Mouse (Mus musculus) kidney, postnatal 14 days (tissue): ENCODE measurements around the gene Rims3.

ENCODE experiments used
- DNase-seq: peaks from one replicate; pipeline ENCODE4 v3.0.0; 2022; ENCODE audit warnings: mixed read lengths

The Rims3 gene

DNA sequence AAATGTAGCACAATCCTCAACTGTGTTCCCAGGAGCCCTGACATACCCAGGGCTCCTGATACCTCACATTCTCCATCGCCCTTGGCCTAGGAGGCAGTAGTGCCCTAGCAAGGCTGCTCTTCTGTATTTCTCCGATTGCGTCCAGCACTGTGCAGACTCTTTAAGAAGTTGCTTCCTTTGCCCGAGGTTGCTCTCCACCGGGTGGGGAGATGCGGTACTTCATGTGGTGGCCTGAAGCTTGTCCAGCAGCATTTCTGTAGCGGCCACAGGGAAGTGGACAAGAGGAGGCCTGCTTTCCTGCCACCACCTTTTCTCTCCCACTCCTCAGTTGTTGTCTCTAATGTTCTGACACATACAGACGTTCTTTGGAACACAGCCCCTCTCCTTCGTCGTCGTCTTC, 40.0 kb downstream of the Rims3 start:
- DNase-seq: no peak

GRCm38 (mm10) chr4:120895226-120895625, 40.6 kb downstream of the Rims3 start:
- DNase-seq: no peak

- DNase-seq: no peak
Observed at GRCm38 (mm10) chr4:120895810-120896584, 41.4 kb downstream of the Rims3 start.

- no peak for DNase-seq
Observed at GRCm38 (mm10) chr4:120904533-120904932, 49.9 kb downstream of the Rims3 start.

GRCm38 (mm10) chr4:120905644-120906043, 51.0 kb downstream of the Rims3 start:
- DNase-seq: no peak

- DNase-seq: peak; percentile 41
Observed at GRCm38 (mm10) chr4:120909558-120910150, 55.0 kb downstream of the Rims3 start.

- DNase-seq: no peak
Observed at GRCm38 (mm10) chr4:120911086-120911485, 56.5 kb downstream of the Rims3 start.

GRCm38 (mm10) chr4:120912866-120913265, 58.2 kb downstream of the Rims3 start:
- DNase-seq: peak; percentile 19

DNA sequence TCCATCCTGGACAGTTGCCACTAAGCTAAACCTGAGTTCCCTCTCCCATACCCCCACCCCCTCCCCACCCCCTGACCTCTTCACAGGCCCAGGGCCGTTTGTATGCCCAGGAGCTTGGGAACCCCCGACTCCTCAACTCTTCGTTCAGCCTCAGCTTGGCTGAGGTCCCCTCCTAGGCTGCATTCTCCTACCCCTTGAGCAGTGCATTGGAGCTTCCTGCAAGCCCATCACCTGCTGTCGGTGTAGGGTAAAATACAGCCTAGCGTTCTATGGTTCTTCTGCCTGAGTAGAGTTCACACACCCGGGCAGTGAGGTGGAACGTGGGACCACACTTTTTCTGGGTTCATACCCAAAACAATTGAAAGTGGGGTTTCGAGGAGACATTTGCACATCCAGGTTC, 58.8 kb downstream of the Rims3 start:
- no peak for DNase-seq

- DNase-seq: no peak
Observed at GRCm38 (mm10) chr4:120913861-120914260, 59.2 kb downstream of the Rims3 start.

GRCm38 (mm10) chr4:120914501-120914900, 59.9 kb downstream of the Rims3 start:
- DNase-seq: no peak

GRCm38 (mm10) chr4:120921461-120921860, 66.8 kb downstream of the Rims3 start:
- no peak for DNase-seq

- peak; percentile 93 for DNase-seq
Observed at GRCm38 (mm10) chr4:120924554-120925299, 70.1 kb downstream of the Rims3 start, which contains the start of gene Exo5. Exo5 (minus strand) TSS chr4:120925017.

GRCm38 (mm10) chr4:120925386-120925785, 70.8 kb downstream of the Rims3 start:
- peak; percentile 56 for DNase-seq

- peak; percentile 32 for DNase-seq
Observed at GRCm38 (mm10) chr4:120928686-120929085, 74.1 kb downstream of the Rims3 start.

DNA sequence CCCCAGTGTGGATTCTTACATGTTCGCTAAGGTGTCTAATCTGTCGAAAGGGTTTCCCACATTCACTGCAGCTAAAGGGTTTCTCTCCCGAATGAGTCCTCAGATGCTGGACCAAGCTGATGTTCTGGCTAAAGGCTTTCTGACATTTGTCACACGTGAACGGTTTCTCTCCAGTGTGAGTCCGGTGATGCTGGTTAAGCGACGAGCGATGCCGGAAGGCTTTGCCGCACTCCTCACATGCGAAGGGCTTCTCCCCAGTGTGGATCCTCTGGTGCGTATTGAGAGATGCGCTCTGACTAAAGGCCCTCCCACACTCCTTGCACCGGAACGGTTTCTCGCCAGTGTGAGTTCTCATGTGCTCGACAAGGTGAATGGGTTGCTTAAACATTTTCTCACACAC, 76.1 kb downstream of the Rims3 start:
- no peak for DNase-seq

GRCm38 (mm10) chr4:120935006-120935405, 80.4 kb downstream of the Rims3 start:
- peak; percentile 53 for DNase-seq
